Mouse (Mus musculus) midbrain, embryonic 10.5 days (tissue): ENCODE measurements around the gene Dmac1. TPM values are rescaled to one million over a fixed set of nuclear protein-coding genes. Genes with fewer than 3 reads are reported as not detected.

Experiments
- DNase-seq: peaks from one replicate; pipeline ENCODE4 v3.0.0-alpha.2; 2017; ENCODE audit warnings: low spot score
- H3K27ac ChIP-seq: fragments of 300-500 bp; sonication (generic); replicated peaks from 2 replicates; pipeline ENCODE4 v1.5.1; 2016; ENCODE audit warnings: mild to moderate bottlenecking
- H3K27me3 ChIP-seq: fragments of 300-500 bp; sonication (generic); 2 replicates; pipeline ENCODE4 v1.6.1; 2016; ENCODE audit warnings: low read depth, mild to moderate bottlenecking; ENCODE audit not compliant: poor library complexity, severe bottlenecking
- H3K36me3 ChIP-seq: fragments of 300-500 bp; sonication (generic); 2 replicates; pipeline ENCODE4 v1.6.1; 2016; ENCODE audit warnings: mild to moderate bottlenecking, moderate library complexity
- H3K4me1 ChIP-seq: fragments of 300-500 bp; sonication (generic); 2 replicates; pipeline ENCODE4 v1.6.1; 2016
- H3K4me3 ChIP-seq: fragments of 300-500 bp; sonication (generic); 2 replicates; pipeline ENCODE4 v1.5.1; 2016; ENCODE audit warnings: mild to moderate bottlenecking, moderate library complexity
- H3K9me3 ChIP-seq: fragments of 300-500 bp; sonication (generic); replicated peaks from 2 replicates; pipeline ENCODE4 v1.6.1; 2016; ENCODE audit warnings: mild to moderate bottlenecking
- WGBS: fragments of 180-500 bp; shearing (Covaris S2); methylation state at CpG from one replicate; pipeline ENCODE4 v1.1.7; 2016; 5-methylcytosine and 5-hydroxymethylcytosine counted together
- polyA plus RNA-seq: library from polyadenylated mRNA; unstranded; fragments of >200 nt; fragmentation: Nextera tagmentation; extraction: Ambion mirVana; gene quantifications from 2 replicates; pipeline ENCODE4 v1.2.1, GENCODE M21; 2016

The Dmac1 gene
- polyA plus RNA-seq: 108 and 110 TPM in 2 replicates

DNA sequence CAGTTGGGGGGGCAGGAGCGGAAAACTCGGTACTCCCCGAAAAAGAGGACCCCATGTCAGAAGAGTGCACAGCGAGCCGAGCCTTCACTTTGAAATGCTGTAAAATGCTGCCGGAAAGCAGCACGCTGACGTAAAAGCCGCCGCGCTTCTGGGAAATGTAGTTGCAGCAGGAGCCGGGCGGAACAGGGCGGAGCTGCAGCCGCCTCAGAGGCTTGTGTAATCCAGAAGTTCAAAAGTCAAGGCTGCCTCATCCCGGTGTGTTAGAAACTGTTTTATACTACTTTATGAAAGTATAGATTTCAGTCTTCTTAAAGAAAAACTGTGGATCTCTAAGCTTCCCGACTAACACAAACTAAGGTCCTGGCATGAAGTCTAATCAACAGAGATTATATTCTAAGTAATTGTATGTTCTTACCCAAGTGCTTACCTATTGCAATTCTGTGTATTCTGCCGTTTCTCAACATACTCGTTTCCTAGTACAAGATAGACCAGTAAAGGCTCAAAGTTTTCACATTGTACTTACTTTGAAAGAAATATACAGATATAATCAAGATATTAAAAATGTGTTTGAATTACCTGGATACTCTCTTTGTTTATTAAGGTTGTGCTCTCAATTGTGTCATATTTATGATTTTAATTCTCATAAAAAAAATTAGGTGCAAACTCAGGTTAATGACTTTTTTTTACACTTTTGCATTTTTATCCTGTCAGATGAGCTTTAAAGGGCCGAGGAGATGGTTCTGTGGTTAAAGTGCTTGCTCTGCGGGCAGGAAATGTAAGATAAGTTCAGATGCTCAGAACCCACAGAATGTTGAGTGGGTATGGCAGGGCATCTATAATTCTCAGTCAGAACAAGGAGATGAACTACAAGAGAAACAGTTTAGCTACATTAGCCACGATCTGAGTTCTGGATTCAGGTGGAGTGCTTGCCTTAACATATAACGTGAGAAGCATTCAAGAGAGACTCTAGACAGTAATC, at the start of gene Dmac1:
Gene Dmac1, minus strand, starts transcription at position 109 of the 979 bp plus-strand sequence.
- Histone ChIP-seq H3K9me3 (no peaks in the 10 kb centered on the region), H3K27ac (peak within 1 kb of the TSS; percentile 91), H3K36me3 (peaks cover 29% of the 10 kb centered on the region), H3K4me3 (peak within 1 kb of the TSS; percentile 90), H3K27me3 (no peaks in the 10 kb centered on the region), H3K4me1 (peaks cover 7% of the 10 kb centered on the region; the same call in 1 of the 2 replicates)
- WGBS: 18% methylated on average over 23 of the region's 23 CpGs
- peak; percentile 92 for DNase-seq

DNA sequence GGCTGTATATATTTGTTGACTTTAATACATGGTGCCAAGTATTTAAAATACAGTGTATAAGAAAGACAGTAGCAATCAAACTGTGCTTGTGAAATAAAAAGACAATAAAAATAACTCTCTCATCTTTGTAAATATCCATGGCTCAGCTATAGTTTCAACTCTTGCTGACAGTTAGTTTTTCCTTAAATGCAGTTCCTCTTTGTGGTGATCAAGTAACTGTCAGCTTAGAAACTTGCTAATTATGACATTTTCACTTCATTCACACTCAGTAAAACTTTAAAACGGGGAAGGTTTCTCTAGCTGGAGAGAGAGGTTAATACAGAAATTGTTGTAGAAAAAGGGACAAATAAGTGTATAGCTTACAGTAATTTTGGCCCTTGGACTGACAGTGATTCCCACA, 37.3 kb upstream of the Dmac1 start:
- no peaks in the 10 kb centered on the region for H3K36me3 ChIP-seq
- H3K4me3 ChIP-seq: no peak overlapping the region
- H3K4me1 ChIP-seq: no peaks in the 10 kb centered on the region
- no peaks in the 10 kb centered on the region for H3K27me3 ChIP-seq
- DNase-seq: no peak
- WGBS: 92% methylated on average over 1 of the region's 1 CpGs
- no peak overlapping the region for H3K27ac ChIP-seq
- H3K9me3 ChIP-seq: no peaks in the 10 kb centered on the region

DNA sequence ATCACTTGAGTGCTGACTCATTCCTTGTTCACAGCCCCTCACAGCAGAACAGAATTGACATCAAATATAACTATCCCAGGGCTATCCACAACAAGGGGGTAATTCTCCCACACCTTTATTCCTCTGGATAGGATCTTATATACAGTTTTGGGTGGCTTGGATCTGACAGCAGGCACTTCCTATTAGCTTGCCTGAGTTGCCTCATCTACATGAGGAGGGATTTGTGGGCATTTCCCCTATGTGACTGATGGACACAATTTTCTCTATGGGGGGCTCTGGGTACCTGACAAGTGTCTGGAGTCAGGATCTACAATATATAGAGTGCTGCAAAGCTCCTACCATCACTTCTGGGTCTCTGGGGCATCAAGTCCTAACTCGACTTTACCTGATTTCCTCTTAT, 36.9 kb upstream of the Dmac1 start:
- Histone ChIP-seq H3K4me3 (no peak overlapping the region), H3K27me3 (no peaks in the 10 kb centered on the region), H3K4me1 (no peaks in the 10 kb centered on the region), H3K9me3 (no peaks in the 10 kb centered on the region), H3K27ac (no peak overlapping the region), H3K36me3 (no peaks in the 10 kb centered on the region)
- WGBS: 94% methylated on average over 1 of the region's 1 CpGs
- DNase-seq: no peak

DNA sequence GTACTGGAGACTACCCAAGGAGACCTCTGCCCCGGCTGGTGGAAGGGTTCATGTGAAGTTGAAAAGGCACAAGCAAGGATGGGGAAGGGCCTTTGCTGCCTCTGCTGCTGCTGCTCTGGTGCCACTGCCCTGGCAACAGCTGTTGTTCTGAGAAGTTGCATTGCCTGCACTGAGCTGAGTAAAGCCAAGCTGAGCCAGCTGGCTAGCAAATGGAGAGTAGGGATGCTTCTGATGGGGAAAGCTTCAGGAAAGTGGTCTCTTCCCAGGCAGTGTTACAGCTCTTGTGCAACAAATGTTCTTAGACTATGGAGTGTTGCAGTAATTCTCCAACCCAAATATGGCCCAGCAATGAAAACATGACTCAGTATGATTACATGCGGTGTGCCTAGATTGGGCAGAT, 33.8 kb upstream of the Dmac1 start:
- no peak for DNase-seq
- 95% methylated on average over 2 of the region's 2 CpGs for WGBS
- Histone ChIP-seq H3K4me3 (no peak overlapping the region), H3K36me3 (no peaks in the 10 kb centered on the region), H3K4me1 (no peaks in the 10 kb centered on the region), H3K9me3 (no peaks in the 10 kb centered on the region), H3K27me3 (no peaks in the 10 kb centered on the region), H3K27ac (no peak overlapping the region)

DNA sequence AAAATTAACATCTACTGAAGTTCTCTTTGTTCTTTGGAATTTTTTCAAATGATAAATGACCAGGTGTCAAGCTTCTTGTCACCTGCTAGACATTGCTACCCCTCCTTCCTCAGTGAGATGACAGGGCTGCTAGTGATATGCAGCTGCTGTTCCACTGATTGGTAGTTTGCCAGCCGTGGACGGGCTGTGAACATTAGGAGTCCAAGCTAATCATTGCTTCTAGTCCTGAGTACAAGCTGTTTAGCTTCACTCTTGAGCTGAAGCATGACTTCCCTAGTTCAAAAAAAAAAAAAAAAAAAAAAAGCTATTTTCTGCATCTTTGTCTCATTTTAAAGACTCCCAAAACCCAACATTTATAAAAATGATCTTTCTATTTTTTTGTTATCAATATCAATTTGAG, 33.2 kb upstream of the Dmac1 start:
- Histone ChIP-seq H3K4me1 (no peaks in the 10 kb centered on the region), H3K27me3 (no peaks in the 10 kb centered on the region), H3K9me3 (no peaks in the 10 kb centered on the region), H3K4me3 (no peak overlapping the region), H3K27ac (no peak overlapping the region), H3K36me3 (no peaks in the 10 kb centered on the region)
- DNase-seq: no peak
- 89% methylated on average over 2 of the region's 2 CpGs for WGBS

DNA sequence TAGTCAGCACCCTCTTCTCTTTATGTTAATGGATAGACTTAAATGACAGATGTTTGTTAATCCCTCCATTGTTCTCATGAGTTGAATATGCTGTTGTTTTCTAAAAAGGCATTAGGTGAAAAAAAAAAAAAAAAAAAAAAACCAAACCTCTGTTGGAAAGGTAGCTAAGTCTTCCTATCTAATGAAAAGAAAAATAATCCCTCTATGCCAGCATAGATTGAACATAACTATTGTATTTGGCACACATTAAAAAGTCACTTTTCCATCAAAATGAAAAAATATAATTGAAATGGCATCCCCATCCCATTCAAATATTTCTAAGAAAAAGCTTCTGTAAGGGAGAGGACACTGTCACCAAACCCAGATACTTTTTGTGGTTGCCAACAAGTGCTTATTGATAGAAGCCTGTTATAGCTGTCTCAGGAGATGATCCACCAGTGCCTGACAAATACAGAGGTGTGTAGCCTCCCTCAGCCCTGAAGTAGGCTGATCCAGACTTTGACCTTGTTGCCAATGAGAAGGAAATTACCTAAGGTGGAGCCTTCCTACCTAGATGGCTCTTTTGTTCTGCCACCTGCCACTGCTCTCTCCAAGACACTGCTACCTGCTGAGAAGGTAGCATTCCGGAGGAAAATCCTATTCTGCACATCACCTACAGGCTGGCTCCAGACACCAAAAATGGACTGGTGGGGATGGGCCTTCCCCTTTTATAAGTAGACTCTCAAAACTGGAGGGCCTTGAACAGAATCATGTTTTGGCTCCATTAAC, 22.3 kb upstream of the Dmac1 start:
- Histone ChIP-seq H3K36me3 (no peaks in the 10 kb centered on the region), H3K4me3 (no peak overlapping the region), H3K27me3 (no peaks in the 10 kb centered on the region), H3K9me3 (no peaks in the 10 kb centered on the region), H3K4me1 (no peaks in the 10 kb centered on the region), H3K27ac (no peak overlapping the region)
- WGBS: 72% methylated on average over 1 of the region's 1 CpGs
- DNase-seq: no peak

DNA sequence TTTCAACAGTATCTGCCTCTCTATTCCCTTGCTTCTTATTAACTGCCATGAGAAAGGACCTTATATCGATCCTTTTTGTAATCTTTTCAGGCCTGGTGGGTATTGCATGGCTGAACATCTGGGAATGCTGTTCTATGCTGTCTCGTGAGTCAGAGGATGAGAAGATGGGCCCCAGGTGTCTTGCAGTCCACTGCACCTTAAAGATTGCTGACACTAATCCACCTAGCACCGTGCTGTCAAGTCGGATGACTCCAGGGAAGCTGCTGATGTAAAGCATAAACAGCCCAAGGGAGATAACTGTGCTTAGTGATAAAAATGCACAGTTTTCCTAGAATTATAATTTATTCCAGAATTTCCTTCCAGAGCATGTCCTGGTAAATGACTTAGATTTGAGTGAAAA, 14.2 kb upstream of the Dmac1 start:
- H3K27me3 ChIP-seq: no peaks in the 10 kb centered on the region
- no peak overlapping the region for H3K4me3 ChIP-seq
- no peak for DNase-seq
- H3K27ac ChIP-seq: no peak overlapping the region
- H3K4me1 ChIP-seq: no peaks in the 10 kb centered on the region
- H3K9me3 ChIP-seq: no peaks in the 10 kb centered on the region
- H3K36me3 ChIP-seq: no peaks in the 10 kb centered on the region
- 76% methylated on average over 4 of the region's 4 CpGs for WGBS

DNA sequence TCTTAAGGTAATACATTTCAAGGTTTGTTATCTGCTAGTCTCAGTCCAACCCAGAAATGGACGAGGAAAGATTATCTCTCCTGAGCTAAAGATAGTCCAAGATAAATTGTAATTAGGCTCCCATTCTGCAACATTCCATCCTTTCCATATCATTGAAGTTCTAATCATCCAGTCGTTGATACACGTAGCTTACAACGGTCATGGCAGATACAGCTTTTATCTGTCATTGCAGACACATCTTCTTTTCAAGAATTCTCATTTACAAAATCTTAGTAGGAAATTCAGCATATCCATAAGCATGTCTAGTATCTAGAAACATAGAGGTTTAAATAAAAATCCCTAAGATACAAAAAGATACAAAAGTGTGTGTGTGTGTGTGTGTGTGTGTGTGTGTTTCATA, 13.0 kb upstream of the Dmac1 start:
- no peaks in the 10 kb centered on the region for H3K4me1 ChIP-seq
- no peak overlapping the region for H3K4me3 ChIP-seq
- H3K9me3 ChIP-seq: no peaks in the 10 kb centered on the region
- no peaks in the 10 kb centered on the region for H3K36me3 ChIP-seq
- DNase-seq: no peak
- H3K27ac ChIP-seq: no peak overlapping the region
- no peaks in the 10 kb centered on the region for H3K27me3 ChIP-seq
- WGBS: 91% methylated on average over 4 of the region's 4 CpGs

DNA sequence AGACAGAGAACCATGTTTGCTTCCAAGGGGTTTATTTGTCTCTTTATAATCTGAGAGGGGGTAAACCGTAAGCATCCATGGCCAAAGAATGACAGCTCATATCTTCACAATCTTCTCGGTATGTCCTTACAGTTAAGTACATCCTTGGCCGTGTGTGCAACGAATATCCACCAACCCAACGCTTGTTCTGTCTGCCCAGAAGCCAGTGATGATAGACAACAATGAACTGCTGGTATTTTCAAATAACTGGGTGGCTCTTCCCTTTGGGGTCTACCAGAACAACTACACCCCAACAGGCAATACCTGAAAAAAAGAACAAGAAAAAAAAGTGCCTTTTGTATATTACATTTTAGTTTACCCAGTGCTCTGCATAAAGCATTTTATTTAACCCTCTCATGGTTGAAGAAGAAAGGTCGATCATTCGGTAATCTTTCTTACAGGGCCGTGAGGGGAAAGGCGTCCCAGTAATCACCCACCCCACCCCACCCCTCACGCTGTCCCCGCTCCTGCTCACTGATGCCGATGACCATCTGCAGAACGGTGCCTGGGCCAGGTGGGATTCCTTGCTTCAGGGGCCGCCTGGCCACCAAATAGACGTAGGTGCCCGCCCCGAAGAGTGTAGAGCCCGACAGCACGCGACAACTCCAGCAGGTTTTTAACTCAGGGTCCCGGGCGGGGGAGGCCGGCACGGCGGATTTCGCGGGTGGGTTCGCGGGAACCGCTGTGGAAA, 473 bp downstream of the Dmac1 start:
- Histone ChIP-seq H3K36me3 (peaks cover 38% of the 10 kb centered on the region), H3K9me3 (no peaks in the 10 kb centered on the region), H3K4me1 (peaks cover 7% of the 10 kb centered on the region; the same call in 1 of the 2 replicates), H3K27me3 (no peaks in the 10 kb centered on the region), H3K27ac (peak overlapping the region; percentile 91), H3K4me3 (peak overlapping the region; percentile 90)
- WGBS: 11% methylated on average over 30 of the region's 30 CpGs
- DNase-seq: no peak

DNA sequence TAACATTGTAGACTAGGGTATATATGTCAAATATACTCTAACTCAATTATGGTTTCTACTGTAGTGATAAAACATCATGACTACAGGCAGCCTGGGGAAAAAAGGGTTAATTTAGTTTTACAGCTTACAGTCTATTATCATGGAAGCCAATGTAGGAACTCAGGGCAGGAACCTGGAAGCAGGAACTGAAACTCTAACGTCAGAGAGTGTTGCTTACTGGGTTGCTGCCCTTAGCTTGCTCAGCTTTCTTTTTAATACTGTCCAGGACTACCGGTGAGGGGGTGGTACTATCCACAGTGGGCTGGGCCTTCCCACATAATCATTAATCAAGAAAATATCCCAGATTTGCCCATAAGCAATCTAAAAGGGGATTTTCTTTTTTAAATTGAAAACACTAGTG, 2.4 kb downstream of the Dmac1 start:
- Histone ChIP-seq H3K4me1 (peaks cover 7% of the 10 kb centered on the region; the same call in 1 of the 2 replicates), H3K27ac (no peak overlapping the region), H3K27me3 (no peaks in the 10 kb centered on the region), H3K9me3 (no peaks in the 10 kb centered on the region), H3K36me3 (peaks cover 46% of the 10 kb centered on the region), H3K4me3 (no peak overlapping the region)
- DNase-seq: no peak
- WGBS: 90% methylated on average over 2 of the region's 2 CpGs

DNA sequence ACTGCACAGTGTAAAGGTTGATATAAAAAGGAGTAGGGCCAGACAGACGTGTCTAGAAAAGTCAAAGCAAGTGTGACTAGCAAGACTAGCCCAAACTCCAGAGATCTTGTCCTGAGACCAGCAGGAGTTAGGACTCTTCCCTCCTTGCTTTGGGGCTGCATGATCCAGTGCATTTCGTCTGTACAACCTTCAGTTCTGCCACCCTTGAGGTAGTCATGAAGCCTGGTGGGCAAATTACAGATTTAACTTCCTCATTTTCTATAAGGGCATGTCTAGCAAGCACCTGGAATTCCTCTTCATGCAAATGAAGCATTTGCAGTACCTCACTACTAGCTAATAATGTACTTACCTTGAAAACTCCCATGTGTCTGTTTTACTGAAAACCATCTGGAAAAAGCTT, 10.2 kb downstream of the Dmac1 start:
- WGBS: 82% methylated on average over 2 of the region's 2 CpGs
- H3K4me1 ChIP-seq: no peaks in the 10 kb centered on the region
- no peaks in the 10 kb centered on the region for H3K27me3 ChIP-seq
- H3K9me3 ChIP-seq: no peaks in the 10 kb centered on the region
- H3K27ac ChIP-seq: no peak overlapping the region
- H3K36me3 ChIP-seq: peaks cover 11% of the 10 kb centered on the region
- H3K4me3 ChIP-seq: no peak overlapping the region
- DNase-seq: no peak

DNA sequence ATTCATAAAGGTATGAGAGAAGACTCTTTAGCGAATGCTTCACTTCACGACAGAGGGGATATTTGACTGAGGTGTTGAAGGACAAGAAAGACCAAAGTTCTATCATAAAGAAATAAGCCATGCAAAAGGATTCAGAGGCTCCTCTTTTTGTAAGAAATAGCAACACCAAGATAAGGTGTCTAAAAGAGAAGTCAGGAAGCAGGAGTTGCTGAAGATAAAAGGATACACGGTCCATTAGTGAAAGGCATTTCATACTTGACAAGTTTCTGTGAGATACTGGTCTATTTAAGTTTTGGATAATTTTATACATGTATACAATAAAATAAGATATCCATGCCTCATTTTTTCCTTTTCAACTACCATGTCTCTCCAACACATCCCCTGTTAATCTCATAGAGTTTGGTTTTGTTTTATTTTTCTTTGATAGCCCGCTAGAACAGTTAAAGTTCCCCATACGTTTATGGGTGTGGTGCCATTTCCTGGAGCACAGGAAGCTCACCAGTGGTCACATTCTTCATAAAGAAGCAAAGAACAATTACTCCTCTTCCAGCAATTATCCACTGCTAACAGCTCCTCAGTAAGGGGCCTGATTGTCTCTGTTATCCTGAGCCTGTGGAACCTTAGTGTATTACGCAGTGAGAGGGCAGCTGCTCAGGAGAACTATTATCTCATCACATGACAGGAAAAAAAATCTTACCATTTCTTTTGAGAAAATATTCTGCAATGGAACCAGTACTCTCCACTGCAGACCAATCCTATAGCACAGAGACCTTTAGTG, 11.1 kb downstream of the Dmac1 start:
- WGBS: 84% methylated on average over 6 of the region's 6 CpGs
- no peak for DNase-seq
- Histone ChIP-seq H3K27ac (no peak overlapping the region), H3K36me3 (peaks cover 2% of the 10 kb centered on the region; the same call in 1 of the 2 replicates), H3K4me3 (no peak overlapping the region), H3K4me1 (no peaks in the 10 kb centered on the region), H3K27me3 (no peaks in the 10 kb centered on the region), H3K9me3 (no peaks in the 10 kb centered on the region)
